Mouse (Mus musculus) frontal cortex, postnatal 36 days (tissue): Measurements from ENCODE around the gene Map2k6.

Experiments
- DNase-seq, 2 experiments: peaks; one replicate each; pipeline ENCODE4 v3.0.0; 2022; ENCODE audit warnings: low spot score in 2 of 2

Map2k6 gene

GRCm38 (mm10) chr11:110450758-110451121 lies 51.8 kb downstream of the Map2k6 start:
- no peak for DNase-seq

- DNase-seq = no peak
Measured at GRCm38 (mm10) chr11:110451590-110451989, 52.7 kb downstream of the Map2k6 start.

DNA sequence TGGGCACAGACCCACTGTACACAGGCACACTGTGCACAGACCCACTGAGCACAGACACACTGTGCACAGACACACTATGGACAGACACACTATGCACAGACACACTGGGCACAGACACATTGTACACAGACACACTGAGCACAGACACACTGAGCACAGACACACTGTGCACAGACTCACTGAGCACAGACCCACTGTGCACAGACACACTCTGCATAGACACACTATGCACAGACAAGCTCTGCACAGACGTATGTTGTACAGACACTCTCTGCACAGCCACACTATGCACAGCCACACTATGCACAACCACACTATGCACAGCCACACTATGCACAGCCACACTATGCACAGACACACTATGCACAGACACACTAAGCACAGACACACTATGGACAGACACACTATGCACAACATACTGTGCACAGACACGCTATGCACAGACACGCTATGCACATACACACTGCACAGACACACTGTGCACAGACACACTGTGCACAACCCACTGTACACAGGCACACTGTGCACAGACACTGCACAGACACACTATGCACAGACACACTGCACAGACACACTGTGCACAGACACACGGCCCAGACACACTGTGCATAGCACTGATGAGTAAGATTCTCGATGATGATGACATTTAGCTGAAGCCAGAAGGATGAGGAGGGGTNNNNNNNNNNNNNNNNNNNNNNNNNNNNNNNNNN lies 54.7 kb downstream of the Map2k6 start:
- DNase-seq = no peak

DNA sequence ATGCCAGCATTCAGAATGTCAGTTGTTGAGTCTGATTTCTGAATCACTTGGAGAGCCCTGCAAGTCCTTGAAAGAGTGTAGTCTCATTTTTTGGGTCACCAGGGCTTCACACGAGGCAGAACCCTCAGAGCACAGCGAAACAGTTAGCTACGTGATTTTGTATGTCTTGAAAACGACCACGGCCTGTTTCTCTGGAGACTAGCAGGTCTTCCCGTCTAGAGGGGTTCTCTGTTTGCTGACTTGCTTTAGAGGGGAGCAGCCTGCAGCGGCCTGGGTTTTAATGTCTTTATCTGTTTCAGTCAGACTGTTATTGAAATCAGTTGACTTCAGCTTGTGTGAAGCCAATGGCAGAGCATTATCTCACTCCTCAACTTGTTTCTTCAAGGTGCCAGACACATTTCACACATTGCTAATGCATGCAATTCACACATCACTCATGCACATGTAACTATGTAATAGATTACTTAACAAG lies 58.6 kb downstream of the Map2k6 start:
- DNase-seq = no peak

- no peak for DNase-seq
Measured at GRCm38 (mm10) chr11:110460480-110460879, 61.6 kb downstream of the Map2k6 start.

- DNase-seq = no peak
Measured at GRCm38 (mm10) chr11:110461560-110462331, 62.8 kb downstream of the Map2k6 start.

GRCm38 (mm10) chr11:110462975-110463578 lies 64.2 kb downstream of the Map2k6 start:
- DNase-seq = no peak

GRCm38 (mm10) chr11:110463801-110464200 lies 64.9 kb downstream of the Map2k6 start:
- no peak for DNase-seq

- DNase-seq = no peak
Measured at GRCm38 (mm10) chr11:110469054-110469453, 70.1 kb downstream of the Map2k6 start.

DNA sequence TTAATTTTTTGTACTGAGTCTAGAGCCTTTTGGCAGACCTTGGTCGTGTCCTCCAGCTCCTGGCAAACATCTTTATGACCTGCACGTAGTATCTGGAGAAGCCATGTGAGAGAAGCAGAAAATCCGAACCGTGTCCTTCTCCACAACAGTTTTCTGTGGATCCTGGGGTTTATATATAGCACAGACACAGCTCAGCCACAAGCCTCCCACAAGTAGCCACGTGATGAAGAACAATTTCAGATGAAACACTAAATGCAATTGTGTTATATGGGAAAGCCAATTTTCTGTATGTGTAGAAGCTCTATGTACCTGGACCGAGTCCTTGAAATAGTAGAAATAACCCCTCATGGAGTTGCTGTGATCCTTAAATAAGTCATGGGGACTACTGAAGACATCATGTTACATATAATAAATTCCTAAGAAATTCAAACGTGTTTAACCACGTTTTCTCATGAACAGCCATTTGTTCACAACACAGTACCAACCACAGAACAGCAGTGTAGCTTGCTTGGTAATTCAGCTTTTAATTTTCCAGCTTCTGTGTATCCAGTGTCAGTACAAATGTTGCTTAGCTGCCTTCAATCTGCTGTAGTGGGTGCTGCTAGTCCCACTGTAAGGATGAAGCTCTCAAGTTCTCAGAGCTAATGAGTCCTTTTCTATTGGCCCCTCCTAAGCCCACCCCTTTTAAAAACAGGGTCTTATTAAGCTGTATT lies 71.8 kb downstream of the Map2k6 start:
- DNase-seq = peak in 1 of 2 experiments; percentile 64

DNA sequence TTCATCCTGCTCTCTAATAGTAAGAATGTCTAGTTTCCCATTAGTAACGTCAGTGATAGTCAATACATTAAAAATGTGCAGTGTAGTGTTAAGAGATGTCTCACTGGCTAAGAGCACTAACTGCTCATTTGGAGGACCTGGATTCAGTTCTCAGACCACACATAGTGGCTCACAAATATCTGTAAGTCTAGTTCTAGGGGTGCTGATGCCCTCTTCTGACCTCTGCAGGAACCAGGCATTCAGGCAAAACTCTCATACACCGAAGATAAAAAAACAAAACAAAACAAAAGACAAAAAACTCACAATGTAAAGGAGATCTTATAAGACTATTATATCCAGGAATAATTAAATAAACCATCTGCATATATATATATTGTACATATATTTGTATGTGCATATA lies 72.4 kb downstream of the Map2k6 start:
- no peak for DNase-seq

GRCm38 (mm10) chr11:110472078-110472477 lies 73.2 kb downstream of the Map2k6 start:
- DNase-seq = no peak

DNA sequence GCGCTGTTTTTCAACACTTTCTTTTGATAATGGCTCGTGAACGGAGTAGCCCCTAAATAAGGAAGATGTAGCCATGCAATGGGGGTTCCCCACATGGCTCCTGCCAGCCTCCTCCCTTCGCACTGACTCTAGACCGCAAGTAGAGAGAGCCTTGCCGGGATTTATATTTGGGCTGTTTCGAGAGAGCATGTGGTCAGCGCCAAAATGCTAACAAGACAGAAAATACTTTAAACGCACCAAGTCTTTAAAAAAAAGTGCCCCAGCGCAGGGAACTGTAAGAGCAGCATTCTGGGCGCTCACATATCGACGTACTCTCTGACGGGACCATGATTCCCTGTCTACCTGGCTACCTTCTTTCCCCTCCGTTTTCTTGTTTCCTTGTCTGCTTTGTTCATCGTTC lies 74.6 kb downstream of the Map2k6 start:
- no peak for DNase-seq

DNA sequence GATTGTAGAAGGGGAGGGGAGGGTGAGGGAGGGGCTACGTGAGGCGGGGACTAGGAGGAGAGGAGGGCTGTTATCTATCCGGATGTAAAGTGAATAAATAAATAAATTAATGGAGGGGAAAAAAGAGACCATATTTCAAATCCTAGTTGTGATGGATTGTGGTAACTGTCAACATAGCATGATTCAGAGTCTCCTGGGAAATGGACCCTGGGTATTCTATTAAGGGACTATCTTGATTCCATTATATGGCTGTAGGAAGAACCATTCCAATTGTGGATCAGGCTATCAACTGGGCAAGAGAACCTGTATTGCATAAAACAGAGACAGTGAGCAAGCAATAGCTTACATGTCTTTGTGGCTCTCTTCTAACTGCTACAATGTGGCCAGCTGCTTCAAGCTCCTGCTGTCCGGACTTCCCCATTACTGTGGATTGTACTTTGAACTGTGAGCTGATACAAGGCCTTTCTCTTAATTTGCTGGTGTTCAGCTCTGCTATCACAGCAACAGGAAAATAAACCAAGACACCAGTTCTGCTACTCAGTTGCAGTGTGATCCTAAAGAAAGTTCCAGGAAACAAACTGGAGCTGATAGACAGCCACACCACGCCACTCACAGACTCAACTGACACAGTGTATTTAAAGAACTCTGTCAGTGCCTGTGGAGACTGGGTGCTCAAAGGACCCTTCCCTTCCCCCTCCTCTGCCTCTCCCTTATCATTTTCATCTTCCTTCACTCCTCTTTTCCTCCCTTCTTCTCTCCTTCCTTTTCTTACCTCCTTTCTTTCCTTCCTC lies 77.6 kb downstream of the Map2k6 start:
- DNase-seq = no peak

DNA sequence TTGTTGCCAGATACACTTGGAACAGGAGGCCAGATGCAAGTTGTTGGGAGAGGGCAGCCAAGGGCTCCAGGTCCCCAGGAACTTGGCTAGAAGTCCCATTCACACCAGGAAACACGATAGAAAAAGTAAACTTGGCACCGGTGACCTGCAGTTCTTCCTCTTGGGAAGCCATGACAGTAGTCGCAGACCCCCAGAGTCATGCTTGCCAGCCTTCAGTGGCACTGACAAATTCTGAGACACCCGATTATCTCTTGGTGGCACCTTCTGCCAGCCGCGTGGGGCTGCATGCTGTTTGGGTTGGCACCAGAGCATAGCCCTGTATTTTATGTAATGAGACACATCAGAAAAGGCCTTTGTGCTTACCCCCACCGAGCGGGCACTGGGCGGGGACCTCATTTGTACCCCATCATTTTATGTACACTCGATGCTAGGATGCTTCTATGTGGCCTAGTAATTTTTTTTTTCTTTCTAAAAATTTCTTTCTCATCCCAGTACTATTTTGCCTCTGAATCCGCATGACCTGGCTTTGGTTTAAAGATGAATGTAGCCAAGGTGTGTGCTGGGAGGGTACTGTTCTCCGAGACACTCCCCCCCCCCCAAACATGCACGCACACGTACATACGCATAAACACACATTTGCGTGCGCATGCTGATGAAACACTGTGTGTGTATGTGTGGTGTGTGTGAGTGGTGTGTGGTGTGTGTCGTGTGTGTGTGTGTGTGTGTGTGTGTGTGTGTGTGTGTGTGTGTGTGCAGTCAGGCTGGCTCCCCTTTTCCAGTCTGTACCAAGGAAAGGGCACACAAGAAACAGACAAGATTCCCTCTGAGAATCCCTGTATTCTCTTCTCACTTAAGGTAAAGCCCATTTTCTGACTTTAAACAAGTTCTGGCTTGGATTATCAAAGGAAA lies 79.3 kb downstream of the Map2k6 start:
- DNase-seq = peak in 1 of 2 experiments; percentile 17

- no peak for DNase-seq
Measured at GRCm38 (mm10) chr11:110478978-110479384, 80.1 kb downstream of the Map2k6 start.

- no peak for DNase-seq
Measured at GRCm38 (mm10) chr11:110481406-110481805, 82.5 kb downstream of the Map2k6 start.

- no peak for DNase-seq
Measured at GRCm38 (mm10) chr11:110482176-110482575, 83.3 kb downstream of the Map2k6 start.

DNA sequence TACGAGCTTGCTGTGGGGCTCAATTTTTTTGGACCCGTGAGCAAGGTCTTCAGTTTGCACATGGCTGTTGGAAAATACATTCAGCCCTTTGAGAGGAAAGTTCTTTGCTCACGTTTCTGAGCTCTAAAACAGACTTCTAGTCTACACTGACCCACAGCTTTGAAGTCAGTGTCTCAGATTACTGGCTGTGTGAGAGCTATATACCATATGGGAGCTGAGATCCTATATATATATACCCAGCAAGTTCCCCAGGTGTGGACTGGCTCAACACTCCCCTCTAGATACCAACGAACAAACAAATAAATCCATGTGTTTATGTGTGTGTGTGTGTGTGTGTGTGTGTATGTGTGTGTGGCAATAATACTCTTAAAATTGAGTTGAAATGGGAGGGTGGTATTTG lies 83.7 kb downstream of the Map2k6 start:
- DNase-seq = no peak

GRCm38 (mm10) chr11:110483165-110483564 lies 84.2 kb downstream of the Map2k6 start:
- peak in 1 of 2 experiments; percentile 32 for DNase-seq
